Mouse (Mus musculus) liver, adult (tissue): ENCODE measurements around the gene Nsun7.

Experiments
- GATA4 ChIP-seq: IDR thresholded peaks from 2 replicates; pipeline ENCODE4 v1.6.1; 2014; ENCODE audit warnings: mild to moderate bottlenecking, low read length; ENCODE audit not compliant: insufficient replicate concordance

Gene Nsun7

GRCm38 (mm10) chr5:66259756-66260448, at the start of gene Nsun7:
Gene Nsun7 (plus strand): TSS chr5:66259897.
- TF ChIP-seq GATA4: no peak

GRCm38 (mm10) chr5:66214395-66214935, 45.2 kb upstream of the Nsun7 start:
- TF ChIP-seq GATA4: no peak

- TF ChIP-seq GATA4: no peak
Measured at GRCm38 (mm10) chr5:66215569-66216277, 44.0 kb upstream of the Nsun7 start.

- no peak for TF ChIP-seq GATA4
Measured at GRCm38 (mm10) chr5:66219692-66220091, 40.0 kb upstream of the Nsun7 start.

- TF ChIP-seq GATA4: no peak
Measured at GRCm38 (mm10) chr5:66220620-66221019, 39.1 kb upstream of the Nsun7 start.

GRCm38 (mm10) chr5:66222916-66223315, 36.8 kb upstream of the Nsun7 start:
- no peak for TF ChIP-seq GATA4

GRCm38 (mm10) chr5:66226526-66226925, 33.2 kb upstream of the Nsun7 start:
- no peak for TF ChIP-seq GATA4

GRCm38 (mm10) chr5:66231660-66232269, 27.9 kb upstream of the Nsun7 start:
- TF ChIP-seq GATA4: no peak

GRCm38 (mm10) chr5:66232456-66232855, 27.2 kb upstream of the Nsun7 start:
- no peak for TF ChIP-seq GATA4

GRCm38 (mm10) chr5:66241894-66242293, 17.8 kb upstream of the Nsun7 start:
- TF ChIP-seq GATA4: no peak

- no peak for TF ChIP-seq GATA4
Measured at GRCm38 (mm10) chr5:66243467-66243866, 16.2 kb upstream of the Nsun7 start.

- no peak for TF ChIP-seq GATA4
Measured at GRCm38 (mm10) chr5:66244043-66244660, 15.5 kb upstream of the Nsun7 start.

- 0 out of 2 replicates have a peak, but pooled peaks have one; percentile 5 for TF ChIP-seq GATA4
Measured at GRCm38 (mm10) chr5:66245958-66246497, 13.7 kb upstream of the Nsun7 start.

- TF ChIP-seq GATA4: no peak
Measured at GRCm38 (mm10) chr5:66253219-66253618, 6.5 kb upstream of the Nsun7 start.

GRCm38 (mm10) chr5:66255044-66255443, 4.7 kb upstream of the Nsun7 start:
- no peak for TF ChIP-seq GATA4

GRCm38 (mm10) chr5:66259000-66259399, 697 bp upstream of the Nsun7 start:
- no peak for TF ChIP-seq GATA4

- no peak for TF ChIP-seq GATA4
Measured at GRCm38 (mm10) chr5:66262475-66262874, 2.8 kb downstream of the Nsun7 start.
